Mouse (Mus musculus) brain, embryonic 14.5 days (tissue): Measurements from ENCODE around the gene Ehd3. TPM values are rescaled to one million over a fixed set of nuclear protein-coding genes. Genes with fewer than 3 reads are reported as not detected.

Experiments
- DNase-seq: peaks from one replicate; pipeline ENCODE4 v3.0.0-alpha.2; 2011; ENCODE audit warnings: low read depth
- CTCF ChIP-seq: fragments of 200-500 bp; IDR thresholded peaks from 2 replicates; pipeline ENCODE4 v1.5.1; 2012; ENCODE audit warnings: inconsistent platforms, mild to moderate bottlenecking, moderate library complexity, borderline replicate concordance; ENCODE audit not compliant: insufficient read depth, insufficient read length; ENCODE audit errors: extremely low read depth
- POLR2A ChIP-seq: fragments of 200-500 bp; IDR thresholded peaks from 2 replicates; pipeline ENCODE4 v1.6.1; 2012; ENCODE audit warnings: mild to moderate bottlenecking, inconsistent platforms, borderline replicate concordance; ENCODE audit not compliant: poor library complexity, insufficient read depth, insufficient read length, severe bottlenecking; ENCODE audit errors: extremely low read depth
- polyA plus RNA-seq: library from polyadenylated mRNA; depleted of rRNA; stranded (reverse); fragments of >200 nt; gene quantifications from 2 replicates; pipeline ENCODE4 v1.2.3, GENCODE M21; 2012; rRNA removed

Ehd3 gene
- polyA plus RNA-seq, 1 experiment = 19.5 TPM

- TF ChIP-seq POLR2A (no peak), CTCF (no peak)
- DNase-seq = no peak
Measured at GRCm38 (mm10) chr17:73875674-73876073, 71.7 kb downstream of the Ehd3 start.

GRCm38 (mm10) chr17:73879262-73879916 is 75.5 kb downstream of the Ehd3 start:
- DNase-seq = peak; percentile 52
- TF ChIP-seq CTCF (no peak), POLR2A (no peak)

- DNase-seq = no peak
- TF ChIP-seq CTCF = no peak
- TF ChIP-seq POLR2A = no peak
Measured at GRCm38 (mm10) chr17:73880286-73880685, 76.4 kb downstream of the Ehd3 start.

- no peak for DNase-seq
- TF ChIP-seq POLR2A (no peak), CTCF (no peak)
Measured at GRCm38 (mm10) chr17:73881295-73881694, 77.4 kb downstream of the Ehd3 start.

Other genes starting within 250 kb of the Ehd3 start
- gene Galnt14, start 93.7 kb upstream of the Ehd3 start, polyA plus RNA-seq = 14.5 and 16.0 TPM in 2 replicates
- gene Xdh, start 146.1 kb downstream of the Ehd3 start, polyA plus RNA-seq = 0.16 and 0.36 TPM in 2 replicates
- gene Srd5a2, start 243.8 kb downstream of the Ehd3 start, polyA plus RNA-seq = 0.08 and 0.12 TPM in 2 replicates